Mouse (Mus musculus): ENCODE data around the gene Ift80. TPM values are rescaled to one million over a fixed set of nuclear protein-coding genes. Genes with fewer than 3 reads are reported as not detected.

The Ift80 gene
- total and polyA plus RNA-seq, 3 experiments: 10.8 to 13.8 (median 11.5) TPM

DNA sequence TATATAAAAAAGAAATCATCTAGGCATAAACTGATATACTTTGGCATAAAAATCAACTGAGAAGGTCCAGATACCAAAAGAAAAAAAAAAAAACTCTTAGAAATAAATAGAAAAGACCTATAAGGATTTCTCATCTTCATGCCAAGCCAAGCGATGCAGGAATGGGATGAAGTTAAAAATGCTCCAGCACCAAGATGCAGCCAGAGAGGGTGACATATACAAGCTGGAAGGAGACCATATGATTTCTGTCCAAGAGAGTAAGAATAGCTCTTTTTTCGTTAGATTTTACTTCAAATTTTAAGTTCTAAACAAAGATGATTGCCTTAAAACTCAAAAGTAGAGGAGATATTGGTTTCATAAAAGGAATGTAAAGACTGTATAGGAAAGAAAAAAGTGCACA lies 64.1 kb downstream of the Ift80 start:
- in situ Hi-C loops (cut with MboI; ENCODE audit: low pct_ligation_motif_present, low pct_unique_long_range_greater_than_20kb, low sequenced_read_pairs): no loop called here
- Histone ChIP-seq H3K9ac (ENCODE audit: insufficient read depth, low read depth) (no peak overlapping the region), H3K9me3 (replicated peaks; ENCODE audit: low read length) (peaks cover 2% of the 10 kb centered on the region), H3K4me3 (replicated peaks in 1 of 3; ENCODE audit: low read depth in 2 of 3, low read length in 2 of 3, poor library complexity in 1 of 3) (no peak overlapping the region), H3K36me3 (replicated peaks in 1 of 2; ENCODE audit: control insufficient read depth in 1 of 2, insufficient read depth in 1 of 2, low read length in 1 of 2) (peaks cover 0 to 22% of the 10 kb centered on the region in 2 experiments), H3K79me2 (replicated peaks; ENCODE audit: control insufficient read depth, extremely low read depth, insufficient read depth, poor library complexity, severe bottlenecking) (no peaks in the 10 kb centered on the region), H3K4me1 (ENCODE audit: control insufficient read depth in 1 of 2, insufficient read depth in 2 of 2) (peaks cover 15 to 26% of the 10 kb centered on the region in 2 experiments; a peak in 3 of 4 replicates), H3K4me2 (ENCODE audit: insufficient read depth, low read depth, poor library complexity, severe bottlenecking) (no peak overlapping the region), H3K27ac (ENCODE audit: insufficient read depth, low read depth) (no peak overlapping the region), H3K27me3 (replicated peaks) (no peaks in the 10 kb centered on the region)
- dilution Hi-C loops (cut with MboI; ENCODE audit: extremely low pct_ligation_motif_present, extremely low pct_unique_long_range_greater_than_20kb, low sequenced_read_pairs): no loop called here
- no peak for DNase-seq (ENCODE audit: extremely low read depth)
- TF ChIP-seq HCFC1 (IDR thresholded peaks at IDR 0.05; ENCODE audit: low read depth, low read length): no peak
- TF ChIP-seq JUND (conservative IDR thresholded peaks at IDR 0.05; ENCODE audit: low read depth, low read length): no peak
- TF ChIP-seq ZC3H11A (IDR thresholded peaks at IDR 0.05; ENCODE audit: low read depth, low read length): no peak
- TF ChIP-seq TBP (conservative IDR thresholded peaks at IDR 0.05; ENCODE audit: low read depth, low read length): no peak
- TF ChIP-seq ELF1 (IDR thresholded peaks at IDR 0.05; ENCODE audit: low read depth, low read length): no peak
- TF ChIP-seq ZMIZ1 (IDR thresholded peaks at IDR 0.05; ENCODE audit: low read depth, low read length): no peak
- no peak for TF ChIP-seq JUN (IDR thresholded peaks at IDR 0.05; ENCODE audit: insufficient read depth, low read depth, low read length)
- TF ChIP-seq RAD21 (IDR thresholded peaks at IDR 0.05; ENCODE audit: low read depth, low read length): no peak

- H3K79me2 ChIP-seq (replicated peaks; ENCODE audit: control insufficient read depth, extremely low read depth, insufficient read depth, poor library complexity, severe bottlenecking): no peaks in the 10 kb centered on the region
- no peak overlapping the region for H3K27ac ChIP-seq (ENCODE audit: insufficient read depth, low read depth)
- H3K4me2 ChIP-seq (ENCODE audit: insufficient read depth, low read depth, poor library complexity, severe bottlenecking): no peak overlapping the region
- in situ Hi-C loops (cut with MboI; ENCODE audit: low pct_ligation_motif_present, low pct_unique_long_range_greater_than_20kb, low sequenced_read_pairs) (no loop called here), dilution Hi-C loops (cut with MboI; ENCODE audit: extremely low pct_ligation_motif_present, extremely low pct_unique_long_range_greater_than_20kb, low sequenced_read_pairs) (no loop called here)
- no peak for DNase-seq (ENCODE audit: extremely low read depth)
- no peak for TF ChIP-seq RCOR1 (conservative IDR thresholded peaks at IDR 0.05; ENCODE audit: low read depth, low read length)
- no peak for TF ChIP-seq PAX5 (IDR thresholded peaks at IDR 0.05; ENCODE audit: low read length)
- no peak for TF ChIP-seq CHD1 (IDR thresholded peaks at IDR 0.05; ENCODE audit: low read depth, low read length)
- TF ChIP-seq IRF4 (IDR thresholded peaks at IDR 0.05; ENCODE audit: low read depth, low read length): no peak
- TF ChIP-seq GABPA (IDR thresholded peaks at IDR 0.05; ENCODE audit: insufficient replicate concordance, low read depth, low read length): no peak
- TF ChIP-seq POLR2AphosphoS2 (IDR thresholded peaks at IDR 0.05; ENCODE audit: low read depth, low read length): no peak
- no peak for TF ChIP-seq CTCF (conservative IDR thresholded peaks at IDR 0.05 in 1 of 2, IDR thresholded peaks at IDR 0.05 in 1 of 2; ENCODE audit: low read depth in 2 of 2, low read length in 2 of 2)
- no peak overlapping the region for H3K9ac ChIP-seq (ENCODE audit: insufficient read depth, low read depth)
- H3K9me3 ChIP-seq (replicated peaks; ENCODE audit: low read length): peaks cover 2% of the 10 kb centered on the region
- H3K4me1 ChIP-seq (ENCODE audit: control insufficient read depth in 1 of 2, insufficient read depth in 2 of 2): peaks cover 16 to 33% of the 10 kb centered on the region in 2 experiments; a peak in 3 of 4 replicates
- H3K27me3 ChIP-seq (replicated peaks): no peaks in the 10 kb centered on the region
- H3K36me3 ChIP-seq (replicated peaks in 1 of 2; ENCODE audit: control insufficient read depth in 1 of 2, insufficient read depth in 1 of 2, low read length in 1 of 2): peaks cover 2 to 27% of the 10 kb centered on the region in 2 experiments
- H3K4me3 ChIP-seq (replicated peaks in 1 of 3; ENCODE audit: low read depth in 2 of 3, low read length in 2 of 3, poor library complexity in 1 of 3): no peak overlapping the region
Observed at GRCm38 (mm10) chr3:68939312-68939711, 65.1 kb downstream of the Ift80 start.
